Mouse (Mus musculus) hindlimb bud, embryonic 11.5 days (tissue): Measurements from ENCODE around the gene Tet3.

Experiments used
- DNase-seq: peaks from one replicate; pipeline ENCODE4 v3.0.0-alpha.2; 2012; ENCODE audit warnings: low read depth, low spot score; ENCODE audit errors: extremely low spot score

Gene Tet3

DNA sequence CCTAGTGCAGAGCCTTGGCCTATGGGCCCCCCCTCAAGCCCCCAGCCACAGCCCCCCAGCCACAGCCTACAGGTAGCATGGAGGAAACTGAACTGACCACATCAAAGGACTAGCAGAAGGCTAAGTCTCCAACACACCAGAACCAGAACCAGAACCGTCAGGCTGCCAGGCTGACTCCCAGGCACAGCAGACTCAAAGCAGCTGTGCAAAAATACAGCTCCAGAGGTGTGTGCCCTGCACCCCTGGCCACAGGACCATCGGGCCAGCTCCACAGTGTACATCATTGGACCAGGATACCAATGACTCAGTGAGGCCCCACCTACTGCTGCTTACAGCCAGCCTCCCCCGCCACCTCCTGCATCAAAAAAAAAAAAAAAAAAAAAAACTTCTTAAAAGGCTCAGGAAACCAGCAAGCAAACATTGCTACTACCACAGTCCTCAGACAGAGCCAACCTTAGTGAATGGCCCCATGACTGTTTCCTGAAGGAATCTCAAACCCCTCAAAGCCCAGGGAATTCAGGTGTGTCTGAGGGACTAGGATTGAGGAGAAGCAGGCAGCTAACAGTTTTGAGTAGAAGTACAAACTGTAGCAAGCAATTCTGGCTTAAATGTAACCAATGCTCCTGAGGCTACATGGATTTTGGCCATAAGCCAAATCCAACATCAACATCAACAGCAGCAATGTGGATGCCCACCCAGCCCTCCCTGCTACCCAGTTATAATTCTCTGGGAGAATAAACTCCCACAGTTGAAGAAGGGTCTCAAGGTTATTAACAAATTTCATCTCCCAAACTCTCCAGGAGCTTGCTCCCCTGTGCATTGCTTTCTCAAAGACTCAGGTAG is 42.4 kb downstream of the Tet3 start:
- DNase-seq: no peak

DNA sequence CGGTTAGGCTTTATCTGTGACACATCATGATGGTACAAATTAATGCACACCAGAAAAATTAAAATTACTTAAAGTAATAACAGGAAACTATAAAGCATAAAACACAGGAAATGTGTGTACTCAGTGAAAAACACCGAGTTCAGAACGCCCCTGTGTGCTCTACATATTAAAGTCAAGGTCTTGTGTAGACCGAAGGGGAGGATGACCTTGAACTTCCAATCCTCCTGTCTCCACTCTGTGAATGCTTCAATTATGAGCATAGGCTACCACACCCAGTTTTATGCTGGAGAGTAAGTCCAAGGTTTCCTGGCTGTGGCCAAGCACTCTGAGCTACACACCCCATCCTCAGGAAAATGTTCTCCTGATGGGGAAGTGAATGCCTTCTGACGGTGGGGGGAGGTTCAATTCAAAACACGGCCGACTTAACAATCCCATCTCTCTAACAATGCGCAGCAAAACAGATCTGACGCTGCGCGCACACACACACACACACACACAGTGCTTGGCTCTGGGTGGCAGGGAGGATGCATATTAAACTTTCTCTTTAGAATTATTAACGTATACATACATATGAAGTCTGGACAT is 43.4 kb downstream of the Tet3 start:
- DNase-seq: no peak

DNA sequence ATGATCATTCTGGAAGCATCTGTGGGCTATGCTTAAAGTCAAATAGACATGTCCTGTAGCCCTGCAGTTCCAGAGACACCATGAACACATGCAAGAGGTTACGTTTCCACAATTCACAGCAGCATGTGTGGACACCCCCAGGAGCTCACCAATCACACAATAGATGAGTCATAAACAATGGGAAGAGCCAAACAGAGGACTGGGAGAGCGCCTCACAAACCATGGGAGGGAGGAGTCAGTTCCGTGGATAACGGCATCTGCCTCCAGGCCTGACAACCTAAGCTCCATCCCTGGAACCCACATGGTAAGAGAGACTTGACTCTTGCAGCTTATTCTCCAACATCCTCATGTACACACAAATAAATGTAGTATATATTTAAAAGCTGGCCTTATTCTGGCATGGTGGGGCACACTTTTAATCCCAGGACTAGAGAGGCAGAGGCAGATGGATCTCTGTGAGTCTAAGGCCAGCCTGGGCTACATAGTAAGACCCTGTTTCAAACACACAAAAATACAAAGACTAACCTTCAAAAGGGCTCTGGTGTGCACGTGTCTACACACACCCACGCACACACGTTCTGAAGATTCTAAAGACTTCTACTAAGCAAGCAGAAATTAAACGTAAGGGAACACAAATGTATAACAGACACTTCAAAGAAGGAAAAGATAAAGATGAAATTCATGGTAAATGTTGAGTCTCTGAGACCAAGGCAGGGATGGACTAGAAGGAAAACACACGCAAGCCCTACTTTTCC is 44.1 kb downstream of the Tet3 start:
- DNase-seq: no peak

GRCm38 (mm10) chr6:83413686-83414085 is 45.2 kb downstream of the Tet3 start:
- DNase-seq: no peak

- DNase-seq: no peak
Observed at GRCm38 (mm10) chr6:83412854-83413401, 46.0 kb downstream of the Tet3 start.

GRCm38 (mm10) chr6:83412362-83412853 is 46.5 kb downstream of the Tet3 start:
- DNase-seq: no peak

GRCm38 (mm10) chr6:83411635-83412361 is 47.1 kb downstream of the Tet3 start:
- DNase-seq: no peak

GRCm38 (mm10) chr6:83410046-83410706 is 48.7 kb downstream of the Tet3 start:
- DNase-seq: no peak

GRCm38 (mm10) chr6:83408510-83408909 is 50.4 kb downstream of the Tet3 start:
- no peak for DNase-seq

GRCm38 (mm10) chr6:83405511-83406064 is 53.3 kb downstream of the Tet3 start:
- no peak for DNase-seq

DNA sequence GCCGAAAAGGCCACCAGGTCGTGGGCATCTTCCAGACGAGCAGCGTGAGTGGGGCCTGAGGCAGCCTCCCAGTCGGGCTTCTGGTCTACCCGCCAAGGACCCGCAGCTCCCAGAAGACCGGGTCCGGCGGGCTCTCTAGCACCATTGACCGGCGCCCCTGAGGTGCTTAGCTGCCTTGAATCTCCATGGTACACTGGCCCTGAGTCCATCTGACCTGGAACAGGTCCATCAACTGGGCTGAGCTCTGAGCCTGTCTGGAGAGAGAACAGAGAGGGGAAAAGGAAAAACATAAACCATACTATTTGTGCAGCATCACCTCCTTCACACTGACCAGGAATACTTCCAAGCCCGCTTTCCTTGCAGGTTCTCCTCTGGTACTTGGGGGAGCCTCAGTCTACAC is 54.3 kb downstream of the Tet3 start:
- no peak for DNase-seq

DNA sequence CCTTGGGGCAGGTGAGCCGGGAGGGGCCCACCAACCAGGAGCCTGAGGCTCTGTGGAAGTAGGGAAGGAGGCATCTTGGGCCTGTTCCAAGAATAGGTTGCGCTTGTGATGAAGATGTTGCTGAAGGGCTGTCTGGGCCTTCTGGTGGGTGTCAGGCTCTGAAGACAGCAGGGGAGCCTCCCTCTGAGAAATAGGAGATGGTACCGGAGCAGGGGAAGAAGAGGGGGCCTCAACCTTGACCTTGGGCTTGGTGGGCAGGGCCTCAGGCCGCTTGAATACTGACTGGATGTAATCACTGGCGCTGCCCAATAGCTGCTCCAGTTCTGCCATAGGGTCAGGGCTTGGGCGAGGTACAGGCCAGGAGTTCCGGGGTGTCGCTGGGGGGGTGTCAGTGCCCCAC is 55.4 kb downstream of the Tet3 start:
- DNase-seq: no peak

DNA sequence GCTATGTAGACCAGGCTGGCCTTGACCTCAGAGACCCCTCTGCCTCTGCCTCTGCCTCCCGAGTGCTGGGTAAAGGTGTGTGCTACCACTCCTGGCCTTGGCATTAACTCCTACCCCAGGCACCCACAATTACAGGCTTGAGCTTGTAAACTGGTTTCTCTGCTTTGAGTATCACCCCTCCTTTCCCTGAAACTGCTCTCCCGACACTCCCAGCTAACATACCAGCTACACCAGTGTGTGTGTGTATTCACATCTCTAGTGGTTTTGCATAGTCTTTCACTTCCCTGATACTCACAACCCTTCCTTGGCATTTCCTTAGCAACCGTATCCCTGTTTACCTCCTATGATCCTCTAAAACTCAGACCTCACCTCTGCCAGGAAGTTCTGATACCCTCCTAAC is 59.1 kb downstream of the Tet3 start:
- no peak for DNase-seq

- no peak for DNase-seq
Observed at GRCm38 (mm10) chr6:83397728-83398127, 61.2 kb downstream of the Tet3 start.

- no peak for DNase-seq
Observed at GRCm38 (mm10) chr6:83396711-83397110, 62.2 kb downstream of the Tet3 start.

- no peak for DNase-seq
Observed at GRCm38 (mm10) chr6:83395544-83396229, 63.2 kb downstream of the Tet3 start.

- DNase-seq: no peak
Observed at GRCm38 (mm10) chr6:83394122-83394521, 64.8 kb downstream of the Tet3 start.

GRCm38 (mm10) chr6:83392166-83392780 is 66.6 kb downstream of the Tet3 start:
- no peak for DNase-seq

- DNase-seq: no peak
Observed at GRCm38 (mm10) chr6:83385569-83386090, 73.3 kb downstream of the Tet3 start.
